Mouse (Mus musculus): ENCODE results near the gene Ddo. TPM values are rescaled to one million over a fixed set of nuclear protein-coding genes. Genes with fewer than 3 reads are reported as not detected.

The Ddo gene
- polyA plus RNA-seq, 1 experiment from 2014 or later, result 0.11 TPM

DNA sequence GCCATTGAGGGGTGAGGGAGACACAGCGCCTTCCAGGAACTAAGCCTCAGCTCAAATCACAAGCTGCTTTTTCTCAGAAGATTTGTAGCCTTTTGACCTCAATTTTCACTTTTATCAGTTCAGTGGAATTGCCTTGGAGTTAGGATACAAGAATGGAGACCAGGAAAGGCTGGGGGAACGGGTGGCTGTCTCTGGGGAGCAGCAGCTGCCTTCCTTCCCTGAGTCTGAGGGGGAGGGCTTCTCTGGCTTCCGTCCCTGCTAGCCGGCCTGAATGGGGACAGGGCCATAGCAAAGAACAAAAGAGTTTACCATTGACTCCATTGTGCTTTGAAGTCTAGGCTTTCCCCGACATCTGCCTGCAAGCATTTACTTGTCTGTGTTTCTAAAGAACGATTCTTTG, 94.5 kb downstream of the Ddo start:
- Histone ChIP-seq H3K27me3 (replicated peaks) (peaks cover 4% of the 10 kb centered on the region; the same call in 1 of the 2 replicates), H3K9ac (no peak overlapping the region), H3K36me3 (no peaks in the 10 kb centered on the region), H3K4me3 (no peak overlapping the region), H3K27ac (no peak overlapping the region), H3K4me2 (no peak overlapping the region), H3K9me3 (replicated peaks) (no peaks in the 10 kb centered on the region), H3K4me1 (no peaks in the 10 kb centered on the region)
- 54% methylated on average over 6 of the region's 6 CpGs for WGBS (ENCODE audit: insufficient replicate concordance)
- no peak for ATAC-seq

DNA sequence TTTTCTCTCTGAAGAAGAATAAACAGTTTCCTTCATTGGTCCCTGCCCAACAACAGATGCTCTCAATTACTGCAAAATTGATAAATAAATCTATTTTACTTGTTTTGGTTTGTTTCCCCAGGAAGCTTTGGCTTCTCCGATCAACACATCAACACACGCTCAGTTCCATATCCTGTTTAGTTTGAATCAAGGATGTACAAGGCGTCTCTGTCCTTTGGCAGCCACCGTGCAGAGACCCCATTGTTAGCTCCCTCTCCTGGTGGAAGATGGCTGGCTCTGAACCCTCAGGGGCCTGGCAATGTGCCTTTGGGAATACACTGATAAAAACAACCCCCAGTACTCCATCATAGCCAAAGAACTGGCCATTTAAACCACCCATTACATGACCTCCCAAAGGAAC, 95.3 kb downstream of the Ddo start:
- H3K4me1 ChIP-seq, result no peaks in the 10 kb centered on the region
- H3K4me2 ChIP-seq, result no peak overlapping the region
- ATAC-seq, result no peak
- no peak overlapping the region for H3K9ac ChIP-seq
- 52% methylated on average over 4 of the region's 4 CpGs for WGBS (ENCODE audit: insufficient replicate concordance)
- H3K4me3 ChIP-seq, result no peak overlapping the region
- H3K27ac ChIP-seq, result no peak overlapping the region
- no peaks in the 10 kb centered on the region for H3K36me3 ChIP-seq
- H3K9me3 ChIP-seq (replicated peaks), result no peaks in the 10 kb centered on the region
- H3K27me3 ChIP-seq (replicated peaks), result no peaks in the 10 kb centered on the region; the same call in 1 of the 2 replicates

DNA sequence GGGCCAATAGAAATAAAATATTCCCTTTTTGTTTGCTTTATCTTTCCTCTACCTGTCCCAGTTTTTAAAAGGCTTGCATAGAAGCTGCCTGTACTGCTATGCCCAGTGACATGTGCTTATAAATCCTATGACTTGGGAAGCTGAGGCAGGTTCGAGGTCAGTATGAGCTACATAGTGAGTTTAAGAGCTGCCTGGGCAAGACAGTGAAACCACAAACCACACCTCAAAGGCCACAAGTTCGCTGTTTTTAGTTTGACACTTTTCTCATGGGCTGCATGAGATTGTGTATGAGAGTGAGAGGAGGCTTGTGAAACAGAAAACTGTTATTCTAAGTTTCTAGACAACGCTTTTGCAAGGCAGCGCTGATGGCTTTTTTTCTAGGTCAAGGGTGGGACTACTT, 95.7 kb downstream of the Ddo start:
- Histone ChIP-seq H3K4me2 (no peak overlapping the region), H3K27ac (no peak overlapping the region), H3K27me3 (replicated peaks) (no peaks in the 10 kb centered on the region; the same call in 1 of the 2 replicates), H3K4me3 (no peak overlapping the region), H3K9me3 (replicated peaks) (no peaks in the 10 kb centered on the region), H3K36me3 (no peaks in the 10 kb centered on the region), H3K9ac (no peak overlapping the region), H3K4me1 (no peaks in the 10 kb centered on the region)
- WGBS (ENCODE audit: insufficient replicate concordance), result 42% methylated on average over 4 of the region's 4 CpGs
- ATAC-seq, result no peak

DNA sequence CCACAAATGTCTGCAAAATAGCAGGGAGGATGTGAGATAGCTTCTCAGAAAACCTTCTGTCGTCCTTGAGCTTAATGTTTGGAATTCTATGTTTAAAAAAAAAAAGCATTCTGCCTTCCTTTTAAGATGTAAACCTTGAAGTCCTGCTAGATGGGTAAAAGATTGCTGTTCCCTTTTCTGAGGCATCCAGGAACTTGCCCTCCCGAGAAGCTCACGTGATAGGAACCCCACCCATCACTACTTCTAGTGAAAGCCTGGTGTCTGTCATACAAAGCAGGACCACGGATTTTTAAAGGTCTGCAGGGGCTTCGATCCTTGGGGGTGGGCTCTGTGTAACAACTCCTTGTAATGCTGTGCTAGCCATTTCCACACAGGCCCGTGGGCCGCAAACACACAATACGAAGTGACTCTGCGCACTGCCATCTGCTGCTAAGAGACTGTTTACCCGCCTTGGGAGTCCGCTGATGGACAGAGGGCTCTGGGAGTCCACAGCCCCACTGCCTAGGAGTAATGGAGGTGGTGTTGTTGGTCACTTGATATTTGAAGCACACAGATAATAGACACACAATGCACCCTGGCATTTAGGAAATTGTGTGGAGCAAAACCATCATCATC, 96.6 kb downstream of the Ddo start:
- no peak for ATAC-seq
- Histone ChIP-seq H3K27ac (no peak overlapping the region), H3K9me3 (replicated peaks) (no peaks in the 10 kb centered on the region), H3K4me1 (no peaks in the 10 kb centered on the region), H3K4me3 (no peak overlapping the region), H3K27me3 (replicated peaks) (no peaks in the 10 kb centered on the region; the same call in 1 of the 2 replicates), H3K4me2 (no peak overlapping the region), H3K9ac (no peak overlapping the region), H3K36me3 (no peaks in the 10 kb centered on the region)
- 45% methylated on average over 11 of the region's 11 CpGs for WGBS (ENCODE audit: insufficient replicate concordance)

DNA sequence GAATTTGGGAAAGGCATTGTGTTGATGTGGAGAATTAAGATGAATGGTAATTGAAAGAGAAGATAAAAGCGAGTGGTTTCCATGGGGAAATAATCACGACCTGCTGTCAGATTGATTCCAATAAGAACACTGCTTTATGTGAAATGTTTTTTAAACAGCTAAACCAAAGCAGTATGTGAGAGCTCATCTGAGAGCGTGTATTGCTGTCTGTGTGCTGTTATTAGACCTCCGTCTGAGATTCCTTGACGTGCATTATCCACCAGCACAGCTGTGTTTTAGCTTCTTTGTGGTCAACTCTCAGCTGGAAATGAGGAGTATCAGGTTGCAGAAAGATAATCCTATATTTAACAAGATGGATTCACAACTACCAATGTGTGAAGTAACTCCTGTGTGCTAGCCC, 97.2 kb downstream of the Ddo start:
- Histone ChIP-seq H3K4me1 (no peaks in the 10 kb centered on the region), H3K27me3 (replicated peaks) (peaks cover 5% of the 10 kb centered on the region; the same call in 1 of the 2 replicates), H3K9me3 (replicated peaks) (no peaks in the 10 kb centered on the region), H3K4me3 (no peak overlapping the region), H3K36me3 (no peaks in the 10 kb centered on the region), H3K9ac (no peak overlapping the region), H3K27ac (no peak overlapping the region), H3K4me2 (no peak overlapping the region)
- 58% methylated on average over 5 of the region's 5 CpGs for WGBS (ENCODE audit: insufficient replicate concordance)
- ATAC-seq, result no peak

DNA sequence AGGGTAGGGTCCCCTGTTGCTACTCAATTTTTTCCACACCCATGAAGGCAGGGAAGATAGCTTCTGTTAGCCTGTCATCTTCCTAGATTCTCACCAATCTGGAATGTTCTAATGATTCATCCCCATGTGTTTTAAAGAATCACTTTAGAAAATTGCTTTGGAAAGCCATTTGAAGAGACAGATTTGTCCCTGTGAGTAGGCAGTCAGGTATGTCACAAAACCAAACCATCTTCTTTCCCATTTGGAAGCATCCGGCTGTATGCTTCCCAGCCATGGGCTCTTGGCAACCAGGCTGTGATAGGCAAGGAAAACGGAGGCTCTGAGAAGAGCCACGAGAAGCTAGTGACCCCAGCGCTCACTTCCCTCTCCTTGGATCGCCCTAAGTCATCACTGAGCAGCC, 100.4 kb downstream of the Ddo start:
- Histone ChIP-seq H3K4me1 (no peaks in the 10 kb centered on the region), H3K27ac (no peak overlapping the region), H3K9ac (no peak overlapping the region), H3K27me3 (replicated peaks) (peaks cover 5% of the 10 kb centered on the region; the same call in 1 of the 2 replicates), H3K36me3 (no peaks in the 10 kb centered on the region), H3K4me3 (no peak overlapping the region), H3K4me2 (no peak overlapping the region), H3K9me3 (replicated peaks) (no peaks in the 10 kb centered on the region)
- ATAC-seq, result no peak
- 66% methylated on average over 5 of the region's 5 CpGs for WGBS (ENCODE audit: insufficient replicate concordance)

Other genes with a start within 250 kb of the Ddo start
- gene Slc22a16, start 59.7 kb upstream of the Ddo start, polyA plus RNA-seq (2016; fragmentation: Nextera tagmentation; extraction: Ambion mirVana), result not detected in 2 replicates
- 0.72 and 0.87 TPM in 2 replicates for gene Mettl24, start 53.3 kb downstream of the Ddo start, polyA plus RNA-seq (2016; fragmentation: Nextera tagmentation; extraction: Ambion mirVana)